Mouse (Mus musculus): ENCODE data around the gene Oprd1. TPM values are rescaled to one million over a fixed set of nuclear protein-coding genes. Genes with fewer than 3 reads are reported as not detected.

Oprd1 gene
- polyA plus RNA-seq, 1 experiment, result 0.61 TPM

- Histone ChIP-seq H3K4me3 (ENCODE audit: control insufficient read depth, low read depth, low read length) (no peak overlapping the region), H3K27ac (ENCODE audit: control insufficient read depth, insufficient read depth, low read depth, low read length) (no peak overlapping the region), H3K4me1 (ENCODE audit: control insufficient read depth, insufficient read depth, low read length) (no peaks in the 10 kb centered on the region; the same call in 1 of the 2 replicates), H3K27me3 (ENCODE audit: control insufficient read depth, insufficient read depth, low read length) (no peaks in the 10 kb centered on the region), H3K36me3 (ENCODE audit: control insufficient read depth, insufficient read depth, low read length) (no peaks in the 10 kb centered on the region)
- TF ChIP-seq POLR2A (IDR thresholded peaks at IDR 0.05; ENCODE audit: control insufficient read depth, low read depth, low read length) (no peak), CTCF (IDR thresholded peaks at IDR 0.05; ENCODE audit: control insufficient read depth, insufficient read depth, insufficient replicate concordance, low read depth, low read length) (no peak)
Observed at GRCm38 (mm10) chr4:132067112-132067937, 77.0 kb downstream of the Oprd1 start.

GRCm38 (mm10) chr4:132066101-132066773 lies 78.0 kb downstream of the Oprd1 start:
- TF ChIP-seq CTCF (IDR thresholded peaks at IDR 0.05; ENCODE audit: control insufficient read depth, insufficient read depth, insufficient replicate concordance, low read depth, low read length) (no peak), POLR2A (IDR thresholded peaks at IDR 0.05; ENCODE audit: control insufficient read depth, low read depth, low read length) (no peak)
- no peaks in the 10 kb centered on the region; the same call in 1 of the 2 replicates for H3K4me1 ChIP-seq (ENCODE audit: control insufficient read depth, insufficient read depth, low read length)
- H3K36me3 ChIP-seq (ENCODE audit: control insufficient read depth, insufficient read depth, low read length), result no peaks in the 10 kb centered on the region
- H3K27ac ChIP-seq (ENCODE audit: control insufficient read depth, insufficient read depth, low read depth, low read length), result no peak overlapping the region
- H3K27me3 ChIP-seq (ENCODE audit: control insufficient read depth, insufficient read depth, low read length), result no peaks in the 10 kb centered on the region
- no peak overlapping the region for H3K4me3 ChIP-seq (ENCODE audit: control insufficient read depth, low read depth, low read length)

GRCm38 (mm10) chr4:132065578-132065977 lies 78.7 kb downstream of the Oprd1 start:
- TF ChIP-seq POLR2A (IDR thresholded peaks at IDR 0.05; ENCODE audit: control insufficient read depth, low read depth, low read length) (no peak), CTCF (IDR thresholded peaks at IDR 0.05; ENCODE audit: control insufficient read depth, insufficient read depth, insufficient replicate concordance, low read depth, low read length) (no peak)
- Histone ChIP-seq H3K27ac (ENCODE audit: control insufficient read depth, insufficient read depth, low read depth, low read length) (no peak overlapping the region), H3K4me3 (ENCODE audit: control insufficient read depth, low read depth, low read length) (no peak overlapping the region), H3K27me3 (ENCODE audit: control insufficient read depth, insufficient read depth, low read length) (no peaks in the 10 kb centered on the region), H3K4me1 (ENCODE audit: control insufficient read depth, insufficient read depth, low read length) (no peaks in the 10 kb centered on the region; the same call in 1 of the 2 replicates), H3K36me3 (ENCODE audit: control insufficient read depth, insufficient read depth, low read length) (no peaks in the 10 kb centered on the region)

- Histone ChIP-seq H3K27me3 (ENCODE audit: control insufficient read depth, insufficient read depth, low read length) (no peaks in the 10 kb centered on the region), H3K27ac (ENCODE audit: control insufficient read depth, insufficient read depth, low read depth, low read length) (no peak overlapping the region), H3K4me1 (ENCODE audit: control insufficient read depth, insufficient read depth, low read length) (no peaks in the 10 kb centered on the region; the same call in 1 of the 2 replicates), H3K4me3 (ENCODE audit: control insufficient read depth, low read depth, low read length) (no peak overlapping the region), H3K36me3 (ENCODE audit: control insufficient read depth, insufficient read depth, low read length) (no peaks in the 10 kb centered on the region)
- TF ChIP-seq CTCF (IDR thresholded peaks at IDR 0.05; ENCODE audit: control insufficient read depth, insufficient read depth, insufficient replicate concordance, low read depth, low read length) (no peak), POLR2A (IDR thresholded peaks at IDR 0.05; ENCODE audit: control insufficient read depth, low read depth, low read length) (no peak)
Observed at GRCm38 (mm10) chr4:132064550-132064949, 79.7 kb downstream of the Oprd1 start.

GRCm38 (mm10) chr4:132062934-132063884 lies 81.1 kb downstream of the Oprd1 start:
- H3K4me3 ChIP-seq (ENCODE audit: control insufficient read depth, low read depth, low read length), result peak overlapping the region; percentile 69
- no peaks in the 10 kb centered on the region; the same call in 1 of the 2 replicates for H3K4me1 ChIP-seq (ENCODE audit: control insufficient read depth, insufficient read depth, low read length)
- H3K36me3 ChIP-seq (ENCODE audit: control insufficient read depth, insufficient read depth, low read length), result no peaks in the 10 kb centered on the region
- TF ChIP-seq CTCF (IDR thresholded peaks at IDR 0.05; ENCODE audit: control insufficient read depth, insufficient read depth, insufficient replicate concordance, low read depth, low read length) (no peak), POLR2A (IDR thresholded peaks at IDR 0.05; ENCODE audit: control insufficient read depth, low read depth, low read length) (no peak)
- H3K27ac ChIP-seq (ENCODE audit: control insufficient read depth, insufficient read depth, low read depth, low read length), result no peak overlapping the region
- H3K27me3 ChIP-seq (ENCODE audit: control insufficient read depth, insufficient read depth, low read length), result no peaks in the 10 kb centered on the region

- Histone ChIP-seq H3K4me1 (ENCODE audit: control insufficient read depth, insufficient read depth, low read length) (no peaks in the 10 kb centered on the region; the same call in 1 of the 2 replicates), H3K4me3 (ENCODE audit: control insufficient read depth, low read depth, low read length) (peak overlapping the region; percentile 69; the same call in 1 of the 2 replicates), H3K27me3 (ENCODE audit: control insufficient read depth, insufficient read depth, low read length) (no peaks in the 10 kb centered on the region), H3K36me3 (ENCODE audit: control insufficient read depth, insufficient read depth, low read length) (no peaks in the 10 kb centered on the region), H3K27ac (ENCODE audit: control insufficient read depth, insufficient read depth, low read depth, low read length) (no peak overlapping the region)
- TF ChIP-seq POLR2A (IDR thresholded peaks at IDR 0.05; ENCODE audit: control insufficient read depth, low read depth, low read length) (no peak), CTCF (IDR thresholded peaks at IDR 0.05; ENCODE audit: control insufficient read depth, insufficient read depth, insufficient replicate concordance, low read depth, low read length) (no peak)
Observed at GRCm38 (mm10) chr4:132062289-132062688, 82.0 kb downstream of the Oprd1 start.

Other genes with a start within 250 kb of the Oprd1 start
- 11.2 and 13.3 TPM in 2 replicates for gene Tmem200b, start 222.7 kb downstream of the Oprd1 start, polyA plus RNA-seq (2012; rRNA removed)
- gene Gm10300, start 69.8 kb downstream of the Oprd1 start, polyA plus RNA-seq (2012; rRNA removed), result not detected in 2 replicates
- 8.7 and 9.6 TPM in 2 replicates for gene Epb41, start 69.2 kb downstream of the Oprd1 start, polyA plus RNA-seq (2012; rRNA removed)
- gene Ythdf2, start 67.8 kb upstream of the Oprd1 start, polyA plus RNA-seq (2012; rRNA removed), result 11.9 and 14.5 TPM in 2 replicates
- gene Gmeb1, start 117.1 kb upstream of the Oprd1 start, polyA plus RNA-seq (2012; rRNA removed), result 13.7 and 14.1 TPM in 2 replicates
- 37.0 and 38.5 TPM in 2 replicates for gene Taf12, start 129.9 kb upstream of the Oprd1 start, polyA plus RNA-seq (2012; rRNA removed)
- gene Rab42, start 158.9 kb upstream of the Oprd1 start, polyA plus RNA-seq (2012; rRNA removed), result 24.9 and 31.4 TPM in 2 replicates
- gene Trnau1ap, start 185.1 kb upstream of the Oprd1 start, polyA plus RNA-seq (2012; rRNA removed), result 5.1 and 6.0 TPM in 2 replicates
- gene Rcc1, start 209.1 kb upstream of the Oprd1 start, polyA plus RNA-seq (2012; rRNA removed), result 179 and 185 TPM in 2 replicates

Data from testis, adult 2 months (tissue).